Mouse (Mus musculus) c-Kit-positive CD71-negative TER-119-negative erythroid progenitor cells, embryonic 14.5 days (primary cell): Measurements from ENCODE around the gene Grik1.

Source experiments
- DNase-seq: peaks from one replicate; pipeline ENCODE4 v3.0.0-alpha.2; 2013; ENCODE audit warnings: low read depth

Grik1 gene

DNA sequence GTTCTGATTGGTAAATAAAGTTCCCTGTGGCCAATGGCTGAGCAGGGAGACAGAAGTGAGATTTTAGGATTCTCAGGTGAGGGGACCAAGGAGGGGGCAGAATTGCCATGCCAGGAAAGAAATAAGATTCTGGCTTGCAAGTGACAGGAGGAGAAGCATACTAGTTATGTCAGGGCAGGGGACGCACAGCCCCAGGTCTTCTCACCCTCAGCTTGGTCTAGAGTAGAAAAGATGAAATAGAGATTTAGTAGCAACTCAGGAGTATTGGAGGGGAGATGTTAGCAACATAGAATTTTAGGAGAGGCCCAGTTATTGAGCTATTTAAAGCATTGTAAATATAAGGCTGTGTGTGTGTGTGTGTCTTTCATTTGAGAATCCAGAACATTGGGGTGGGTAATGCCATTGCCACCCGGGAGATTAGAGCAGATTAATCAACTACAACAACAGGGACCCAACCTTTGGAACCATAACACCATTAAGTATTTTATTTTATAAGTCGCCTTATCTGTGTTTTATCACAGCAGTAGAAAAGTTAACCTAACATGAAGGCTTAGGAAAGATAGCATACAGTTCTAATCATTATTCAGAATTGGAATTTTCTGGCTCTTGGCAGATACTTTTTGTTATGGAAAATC is 436.5 kb downstream of the Grik1 start:
- no peak for DNase-seq

DNA sequence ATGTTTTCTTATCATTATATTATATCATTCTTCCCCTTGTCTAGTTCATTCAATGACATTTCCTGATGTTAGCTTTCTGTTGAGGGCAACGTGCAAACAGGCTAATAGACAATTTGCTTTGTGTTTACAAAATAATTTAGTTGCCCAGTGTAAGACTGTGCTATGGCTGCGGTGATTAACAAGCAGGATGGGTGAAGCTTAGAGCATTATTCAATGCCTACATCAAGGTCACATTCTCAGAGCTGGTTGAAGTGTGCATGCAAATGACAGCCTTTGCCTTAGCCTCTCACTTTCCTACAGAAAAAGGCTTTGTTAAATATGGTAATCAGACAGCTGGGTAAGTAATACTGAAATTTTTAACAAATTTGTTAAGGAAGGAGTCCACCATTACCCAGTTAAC is 438.5 kb downstream of the Grik1 start:
- DNase-seq, result no peak

DNA sequence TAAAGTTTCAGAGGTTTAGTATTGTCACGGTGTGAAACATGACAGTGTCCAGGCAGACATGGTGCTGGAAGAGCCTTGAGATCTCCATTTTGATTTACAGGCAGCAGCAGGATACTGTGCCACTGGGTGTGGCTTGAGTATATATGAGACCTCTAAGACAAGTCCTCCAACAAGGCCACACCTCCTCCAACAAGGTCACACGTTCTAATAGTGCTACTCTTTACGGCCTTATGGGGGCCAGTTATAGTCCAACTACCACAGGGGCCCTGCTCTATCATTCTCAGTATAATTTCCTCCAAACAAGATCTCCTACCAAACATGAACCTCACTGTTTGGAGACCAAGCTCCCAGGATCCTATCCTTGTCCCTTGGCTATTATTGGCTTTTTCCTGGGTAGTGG is 441.3 kb downstream of the Grik1 start:
- DNase-seq, result no peak
